Mouse (Mus musculus): ENCODE data around the gene Aarsd1. TPM values are rescaled to one million over a fixed set of nuclear protein-coding genes. Genes with fewer than 3 reads are reported as not detected.

Gene Aarsd1
- polyA plus RNA-seq, 1 experiment from 2014 or later: 99.5 TPM

GRCm38 (mm10) chr11:101367326-101367935 lies 50.0 kb downstream of the Aarsd1 start, which contains the start of gene G6pc:
Gene G6pc, plus strand, starts transcription at chr11:101367561.
- no peak for ATAC-seq
- Histone ChIP-seq H3K36me3 (ENCODE audit: control insufficient read depth, insufficient read depth) (no peaks in the 10 kb centered on the region), H3K9ac (replicated peaks; ENCODE audit: low read depth, low read length) (no peak within 1 kb of the TSS), H3K4me3 (replicated peaks; ENCODE audit: low read length) (no peak within 1 kb of the TSS), H3K4me2 (ENCODE audit: low read length) (no peak within 1 kb of the TSS), H3K27ac (ENCODE audit: low read length) (no peak within 1 kb of the TSS), H3K9me3 (ENCODE audit: control insufficient read depth, low read length) (no peaks in the 10 kb centered on the region), H3K4me1 (replicated peaks; ENCODE audit: control insufficient read depth, insufficient read depth, low read length) (no peaks in the 10 kb centered on the region), H3K27me3 (replicated peaks; ENCODE audit: control insufficient read depth, insufficient read depth, low read length) (no peaks in the 10 kb centered on the region)
- WGBS: 87% methylated on average over 8 of the region's 8 CpGs

- no peaks in the 10 kb centered on the region for H3K36me3 ChIP-seq (ENCODE audit: control insufficient read depth, insufficient read depth)
- 84% methylated on average over 5 of the region's 5 CpGs for WGBS
- no peak overlapping the region for H3K27ac ChIP-seq (ENCODE audit: low read length)
- no peak overlapping the region for H3K4me2 ChIP-seq (ENCODE audit: low read length)
- no peaks in the 10 kb centered on the region for H3K9me3 ChIP-seq (ENCODE audit: control insufficient read depth, low read length)
- no peaks in the 10 kb centered on the region for H3K4me1 ChIP-seq (replicated peaks; ENCODE audit: control insufficient read depth, insufficient read depth, low read length)
- ATAC-seq: no peak
- no peak overlapping the region for H3K4me3 ChIP-seq (replicated peaks; ENCODE audit: low read length)
- no peak overlapping the region for H3K9ac ChIP-seq (replicated peaks; ENCODE audit: low read depth, low read length)
- no peaks in the 10 kb centered on the region for H3K27me3 ChIP-seq (replicated peaks; ENCODE audit: control insufficient read depth, insufficient read depth, low read length)
These were observed 52.9 kb downstream of the Aarsd1 start for GRCm38 (mm10) chr11:101364531-101364931.

GRCm38 (mm10) chr11:101360651-101361113 lies 56.7 kb downstream of the Aarsd1 start:
- no peaks in the 10 kb centered on the region for H3K4me1 ChIP-seq (replicated peaks; ENCODE audit: control insufficient read depth, insufficient read depth, low read length)
- no peak for ATAC-seq
- WGBS: 55% methylated on average over 3 of the region's 3 CpGs
- H3K4me3 ChIP-seq (replicated peaks; ENCODE audit: low read length): no peak overlapping the region
- no peak overlapping the region for H3K4me2 ChIP-seq (ENCODE audit: low read length)
- H3K36me3 ChIP-seq (ENCODE audit: control insufficient read depth, insufficient read depth): no peaks in the 10 kb centered on the region
- no peaks in the 10 kb centered on the region for H3K9me3 ChIP-seq (ENCODE audit: control insufficient read depth, low read length)
- no peak overlapping the region for H3K9ac ChIP-seq (replicated peaks; ENCODE audit: low read depth, low read length)
- no peak overlapping the region for H3K27ac ChIP-seq (ENCODE audit: low read length)
- H3K27me3 ChIP-seq (replicated peaks; ENCODE audit: control insufficient read depth, insufficient read depth, low read length): no peaks in the 10 kb centered on the region

- Histone ChIP-seq H3K4me1 (replicated peaks; ENCODE audit: control insufficient read depth, insufficient read depth, low read length) (no peaks in the 10 kb centered on the region), H3K4me2 (ENCODE audit: low read length) (no peak overlapping the region), H3K27me3 (replicated peaks; ENCODE audit: control insufficient read depth, insufficient read depth, low read length) (no peaks in the 10 kb centered on the region), H3K36me3 (ENCODE audit: control insufficient read depth, insufficient read depth) (no peaks in the 10 kb centered on the region), H3K9me3 (ENCODE audit: control insufficient read depth, low read length) (no peaks in the 10 kb centered on the region), H3K27ac (ENCODE audit: low read length) (no peak overlapping the region), H3K9ac (replicated peaks; ENCODE audit: low read depth, low read length) (no peak overlapping the region), H3K4me3 (replicated peaks; ENCODE audit: low read length) (no peak overlapping the region)
- ATAC-seq: no peak
- WGBS: 82% methylated on average over 9 of the region's 9 CpGs
These were observed 57.6 kb downstream of the Aarsd1 start for GRCm38 (mm10) chr11:101359776-101360175.

GRCm38 (mm10) chr11:101357505-101358182 lies 59.8 kb downstream of the Aarsd1 start:
- Histone ChIP-seq H3K36me3 (ENCODE audit: control insufficient read depth, insufficient read depth) (no peaks in the 10 kb centered on the region), H3K9ac (replicated peaks; ENCODE audit: low read depth, low read length) (no peak overlapping the region), H3K4me1 (replicated peaks; ENCODE audit: control insufficient read depth, insufficient read depth, low read length) (no peaks in the 10 kb centered on the region), H3K4me3 (replicated peaks; ENCODE audit: low read length) (no peak overlapping the region), H3K9me3 (ENCODE audit: control insufficient read depth, low read length) (no peaks in the 10 kb centered on the region), H3K4me2 (ENCODE audit: low read length) (no peak overlapping the region), H3K27ac (ENCODE audit: low read length) (no peak overlapping the region), H3K27me3 (replicated peaks; ENCODE audit: control insufficient read depth, insufficient read depth, low read length) (no peaks in the 10 kb centered on the region)
- no peak for ATAC-seq
- WGBS: 82% methylated on average over 3 of the region's 3 CpGs

Small RNA genes within 50 kb of the gene (microRNA-seq; reads per million reads assigned to microRNA genes)
- gene Mir6929: not detected

Other genes with a start within 250 kb of the Aarsd1 start
- 0.77 and 1.5 TPM in 2 replicates for gene Cntnap1, start 247.1 kb downstream of the Aarsd1 start, polyA plus RNA-seq (2015; fragmentation: Nextera tagmentation; extraction: Ambion mirVana)
- 4.8 and 5.8 TPM in 2 replicates for gene Plekhh3, start 246.3 kb downstream of the Aarsd1 start, polyA plus RNA-seq (2015; fragmentation: Nextera tagmentation; extraction: Ambion mirVana)
- 0.14 TPM in 1 of 2 replicates, not detected in the other for gene Ccr10, start 242.2 kb downstream of the Aarsd1 start, polyA plus RNA-seq (2015; fragmentation: Nextera tagmentation; extraction: Ambion mirVana)
- gene Ezh1, start 191.2 kb downstream of the Aarsd1 start, polyA plus RNA-seq (2015; fragmentation: Nextera tagmentation; extraction: Ambion mirVana): 24.8 and 27.0 TPM in 2 replicates
- 67.4 and 72.0 TPM in 2 replicates for gene Ramp2, start 171.6 kb downstream of the Aarsd1 start, polyA plus RNA-seq (2015; fragmentation: Nextera tagmentation; extraction: Ambion mirVana)
- gene Vps25, start 163.9 kb downstream of the Aarsd1 start, polyA plus RNA-seq (2015; fragmentation: Nextera tagmentation; extraction: Ambion mirVana): 91.1 and 93.3 TPM in 2 replicates
- 5.8 and 6.2 TPM in 2 replicates for gene Wnk4, start 157.0 kb downstream of the Aarsd1 start, polyA plus RNA-seq (2015; fragmentation: Nextera tagmentation; extraction: Ambion mirVana)
- gene Cntd1, start 138.6 kb downstream of the Aarsd1 start, polyA plus RNA-seq (2015; fragmentation: Nextera tagmentation; extraction: Ambion mirVana): 0.91 TPM in 2 replicates
- gene Coa3, start 138.5 kb downstream of the Aarsd1 start, polyA plus RNA-seq (2015; fragmentation: Nextera tagmentation; extraction: Ambion mirVana): 191 and 197 TPM in 2 replicates
- 191 and 203 TPM in 2 replicates for gene Becn1, start 115.3 kb downstream of the Aarsd1 start, polyA plus RNA-seq (2015; fragmentation: Nextera tagmentation; extraction: Ambion mirVana)
- 127 and 137 TPM in 2 replicates for gene Psme3, start 101.4 kb downstream of the Aarsd1 start, polyA plus RNA-seq (2015; fragmentation: Nextera tagmentation; extraction: Ambion mirVana)
- gene Aoc2, start 92.6 kb downstream of the Aarsd1 start, polyA plus RNA-seq (2015; fragmentation: Nextera tagmentation; extraction: Ambion mirVana): 1.9 and 3.2 TPM in 2 replicates
- gene Aoc3, start 87.0 kb downstream of the Aarsd1 start, polyA plus RNA-seq (2015; fragmentation: Nextera tagmentation; extraction: Ambion mirVana): 0.09 and 0.10 TPM in 2 replicates
- not detected in 2 replicates for gene G6pc, start 50.1 kb downstream of the Aarsd1 start, polyA plus RNA-seq (2015; fragmentation: Nextera tagmentation; extraction: Ambion mirVana)
- 5.7 and 7.7 TPM in 2 replicates for gene Gm27029, start 7.2 kb upstream of the Aarsd1 start, polyA plus RNA-seq (2015; fragmentation: Nextera tagmentation; extraction: Ambion mirVana)
- gene Rundc1, start 7.5 kb upstream of the Aarsd1 start, polyA plus RNA-seq (2015; fragmentation: Nextera tagmentation; extraction: Ambion mirVana): 32.5 TPM in 2 replicates
- gene Ptges3l, start 7.7 kb upstream of the Aarsd1 start, polyA plus RNA-seq (2015; fragmentation: Nextera tagmentation; extraction: Ambion mirVana): 2.0 TPM in 2 replicates
- gene Rpl27, start 24.7 kb upstream of the Aarsd1 start, polyA plus RNA-seq (2015; fragmentation: Nextera tagmentation; extraction: Ambion mirVana): 219 and 239 TPM in 2 replicates
- gene Ifi35, start 30.8 kb upstream of the Aarsd1 start, polyA plus RNA-seq (2015; fragmentation: Nextera tagmentation; extraction: Ambion mirVana): 2.2 and 2.5 TPM in 2 replicates
- 91.6 and 95.8 TPM in 2 replicates for gene Rnd2, start 47.4 kb upstream of the Aarsd1 start, polyA plus RNA-seq (2015; fragmentation: Nextera tagmentation; extraction: Ambion mirVana)
- gene Vat1, start 48.6 kb upstream of the Aarsd1 start, polyA plus RNA-seq (2015; fragmentation: Nextera tagmentation; extraction: Ambion mirVana): 65.5 and 79.5 TPM in 2 replicates
- gene Brca1, start 134.3 kb upstream of the Aarsd1 start, polyA plus RNA-seq (2015; fragmentation: Nextera tagmentation; extraction: Ambion mirVana): 5.4 and 6.8 TPM in 2 replicates
- gene Nbr1, start 134.5 kb upstream of the Aarsd1 start, polyA plus RNA-seq (2015; fragmentation: Nextera tagmentation; extraction: Ambion mirVana): 126 and 139 TPM in 2 replicates
- 1.9 and 2.4 TPM in 2 replicates for gene Tmem106a, start 164.6 kb upstream of the Aarsd1 start, polyA plus RNA-seq (2015; fragmentation: Nextera tagmentation; extraction: Ambion mirVana)
- gene Gm11634, start 181.6 kb upstream of the Aarsd1 start, polyA plus RNA-seq (2015; fragmentation: Nextera tagmentation; extraction: Ambion mirVana): not detected in 2 replicates
- 21.9 and 32.2 TPM in 2 replicates for gene Rdm1, start 209.6 kb upstream of the Aarsd1 start, polyA plus RNA-seq (2015; fragmentation: Nextera tagmentation; extraction: Ambion mirVana)
- 36.5 and 42.2 TPM in 2 replicates for gene Arl4d, start 247.9 kb upstream of the Aarsd1 start, polyA plus RNA-seq (2015; fragmentation: Nextera tagmentation; extraction: Ambion mirVana)